Mouse (Mus musculus): ENCODE measurements around the gene Wscd2.

The Wscd2 gene

DNA sequence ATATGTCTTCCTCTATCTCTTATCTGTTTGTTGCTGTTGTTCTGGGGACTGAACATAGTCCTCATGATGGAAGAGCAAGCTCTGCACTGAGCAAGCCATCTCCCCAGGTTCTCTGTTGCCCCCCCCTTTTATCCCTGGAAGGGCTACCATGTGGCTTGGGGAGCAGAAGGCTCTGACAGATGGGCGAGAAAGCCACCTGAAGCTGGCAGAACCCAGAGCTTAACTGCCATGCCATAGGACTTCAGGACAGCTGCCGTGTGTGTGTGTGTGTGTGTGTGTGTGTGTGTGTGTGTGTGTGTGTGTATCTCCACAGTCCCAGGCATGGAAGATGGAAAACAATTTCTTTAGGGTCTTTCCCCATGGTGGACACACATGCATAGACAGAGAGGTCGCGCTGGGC is 128.6 kb downstream of the Wscd2 start:
- DNase-seq (ENCODE audit: low spot score): no peak

- DNase-seq (ENCODE audit: low spot score): no peak
Observed at GRCm38 (mm10) chr5:113619151-113619550, 129.0 kb downstream of the Wscd2 start.

GRCm38 (mm10) chr5:113620130-113620716 is 130.1 kb downstream of the Wscd2 start:
- no peak for DNase-seq (ENCODE audit: low spot score)

DNA sequence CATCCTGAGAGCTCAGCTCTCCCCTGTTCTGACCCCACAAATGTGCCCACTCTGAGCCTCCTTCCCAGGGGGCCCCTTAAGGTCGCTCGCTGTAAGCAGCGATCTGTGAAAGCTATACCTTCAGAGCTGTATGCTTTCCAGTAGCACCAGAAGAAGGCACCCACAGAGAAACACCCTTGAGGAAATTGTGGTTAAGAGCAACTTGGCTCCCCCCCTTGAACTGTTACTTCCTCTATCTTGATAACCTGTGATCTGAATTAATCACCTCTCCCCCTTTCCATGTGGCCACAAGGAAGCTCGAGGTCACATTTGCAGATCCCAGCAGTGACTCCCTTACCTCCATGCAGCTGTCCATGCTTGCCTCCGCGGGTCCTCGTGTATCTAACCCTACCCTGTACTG is 130.9 kb downstream of the Wscd2 start:
- no peak for DNase-seq (ENCODE audit: low spot score)

DNA sequence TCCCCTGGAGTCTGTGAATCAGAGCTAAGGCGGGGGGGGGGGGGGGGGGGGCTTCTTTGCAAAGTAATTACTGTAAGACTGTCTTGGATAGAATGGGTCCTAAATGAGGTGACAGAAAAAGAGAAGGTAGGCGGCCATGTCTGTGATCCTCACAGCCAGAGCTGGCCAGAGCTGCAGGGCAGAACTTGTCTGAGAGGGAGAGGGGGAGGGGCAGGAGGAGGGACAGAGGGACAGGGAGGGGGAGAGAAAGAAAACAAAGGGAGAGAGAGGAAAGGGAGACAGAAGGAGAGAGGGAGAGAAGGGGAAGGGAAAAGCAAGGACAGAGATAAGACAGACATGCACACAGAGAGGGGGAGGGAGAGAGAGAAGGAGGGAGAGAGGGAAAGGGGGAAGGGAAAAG is 132.9 kb downstream of the Wscd2 start:
- no peak for DNase-seq (ENCODE audit: low spot score)

DNA sequence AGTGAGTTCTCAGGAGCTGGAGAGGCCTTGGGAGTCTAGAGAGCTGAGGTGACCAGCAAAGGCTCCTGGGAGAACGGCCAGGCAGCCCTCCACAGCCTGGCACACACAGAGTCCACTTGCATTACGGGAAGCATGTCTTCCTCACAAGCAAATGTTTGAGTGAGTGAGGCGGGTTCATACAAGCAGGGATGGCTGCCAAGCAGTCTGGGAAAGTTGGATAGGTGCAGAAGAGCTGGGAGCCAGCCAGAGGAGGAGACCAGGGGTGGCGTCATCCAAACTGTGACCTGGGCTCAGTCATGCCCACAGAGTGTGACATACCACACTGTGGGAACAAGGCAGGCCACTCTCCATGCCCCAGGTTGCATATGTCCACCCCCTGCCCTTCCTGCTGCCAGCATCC is 134.9 kb downstream of the Wscd2 start:
- DNase-seq (ENCODE audit: low spot score): no peak

- DNase-seq (ENCODE audit: low spot score): no peak
Observed at GRCm38 (mm10) chr5:113626352-113626751, 136.2 kb downstream of the Wscd2 start.

GRCm38 (mm10) chr5:113626991-113627390 is 136.9 kb downstream of the Wscd2 start:
- no peak for DNase-seq (ENCODE audit: low spot score)

- no peak for DNase-seq (ENCODE audit: low spot score)
Observed at GRCm38 (mm10) chr5:113627820-113628437, 137.8 kb downstream of the Wscd2 start.

DNA sequence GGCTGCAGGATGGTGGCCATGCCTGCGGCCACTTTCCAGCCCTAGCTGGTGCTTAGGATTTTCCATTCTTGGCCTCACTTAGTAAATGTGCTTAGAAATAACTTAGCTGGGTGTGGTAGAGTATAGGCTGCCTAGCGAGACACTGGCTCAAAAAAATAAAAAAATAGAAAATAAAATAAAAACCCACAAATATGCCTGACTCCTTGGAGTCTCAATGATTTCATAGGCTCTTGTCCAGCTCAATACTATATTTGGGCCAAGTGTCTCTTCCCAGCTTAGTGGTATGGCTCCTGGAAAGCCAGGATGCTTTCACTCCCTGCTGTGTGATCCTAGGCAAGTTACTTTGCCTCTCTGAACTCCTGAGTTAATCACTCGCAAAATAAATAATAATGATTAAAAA is 139.1 kb downstream of the Wscd2 start:
- no peak for DNase-seq (ENCODE audit: low spot score)

- DNase-seq (ENCODE audit: low spot score): no peak
Observed at GRCm38 (mm10) chr5:113630116-113630515, 140.0 kb downstream of the Wscd2 start.

DNA sequence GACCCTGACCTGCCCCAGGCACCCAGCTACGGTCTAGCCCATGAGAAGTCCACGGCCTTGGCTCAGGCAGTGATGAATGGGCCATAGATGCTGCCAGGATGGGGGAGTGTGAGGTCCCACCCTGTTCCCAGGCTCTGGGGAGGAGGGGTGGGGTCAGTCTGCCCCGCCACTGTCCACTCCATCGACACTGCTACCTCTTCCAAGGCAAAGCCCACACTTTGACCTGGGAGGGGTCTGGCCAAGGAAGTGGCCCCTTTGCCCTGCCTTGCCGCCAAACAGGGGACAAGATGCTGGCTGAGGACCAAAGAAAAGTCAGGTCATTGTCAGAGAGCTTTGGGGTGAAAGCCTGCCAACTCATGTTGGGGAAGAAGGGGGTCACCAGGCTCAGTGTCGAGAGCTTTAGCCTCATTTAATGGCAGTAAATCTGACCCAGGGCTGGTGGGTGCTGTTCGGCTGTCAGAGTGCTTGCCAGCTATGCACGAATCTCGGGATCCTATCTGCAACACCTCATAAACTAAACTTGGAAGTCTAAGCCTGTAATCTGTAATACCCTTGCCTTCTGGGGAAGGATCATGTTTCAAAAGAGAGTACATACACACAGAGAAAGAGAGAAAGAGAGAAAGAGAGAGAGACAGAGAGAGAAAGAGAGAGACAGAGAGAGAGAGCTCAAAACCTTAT is 143.0 kb downstream of the Wscd2 start:
- no peak for DNase-seq (ENCODE audit: low spot score)

DNA sequence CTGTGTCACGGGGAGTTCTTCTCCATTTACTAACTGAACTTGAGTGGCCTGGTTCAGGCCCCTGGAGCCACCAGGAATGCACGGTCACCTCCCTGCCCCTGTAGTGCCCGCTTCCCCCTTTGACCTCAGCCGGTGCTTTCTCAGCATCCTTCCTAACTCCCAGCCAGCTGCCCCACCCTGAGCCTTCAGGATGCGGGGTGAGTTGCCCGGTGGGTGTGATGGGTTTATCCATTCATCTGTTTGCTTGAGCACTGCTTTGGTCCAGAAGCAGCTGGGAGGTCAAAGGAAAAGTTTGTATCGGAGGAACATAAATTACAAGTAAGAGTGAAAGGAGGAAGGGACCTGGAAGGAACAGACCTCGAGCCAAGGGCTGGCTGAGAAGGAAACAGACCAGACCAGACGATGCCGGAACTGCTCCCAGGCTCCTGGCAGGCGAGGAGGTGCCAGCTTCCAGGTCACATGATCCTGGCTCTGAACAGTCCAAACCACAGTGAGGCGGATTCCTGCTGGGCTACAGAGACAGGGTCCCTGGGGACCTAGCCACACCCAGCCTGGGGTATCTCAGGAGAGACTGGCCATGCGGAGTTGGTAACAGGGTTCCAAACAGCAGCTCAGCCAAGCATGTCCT is 144.0 kb downstream of the Wscd2 start:
- DNase-seq (ENCODE audit: low spot score): no peak

DNA sequence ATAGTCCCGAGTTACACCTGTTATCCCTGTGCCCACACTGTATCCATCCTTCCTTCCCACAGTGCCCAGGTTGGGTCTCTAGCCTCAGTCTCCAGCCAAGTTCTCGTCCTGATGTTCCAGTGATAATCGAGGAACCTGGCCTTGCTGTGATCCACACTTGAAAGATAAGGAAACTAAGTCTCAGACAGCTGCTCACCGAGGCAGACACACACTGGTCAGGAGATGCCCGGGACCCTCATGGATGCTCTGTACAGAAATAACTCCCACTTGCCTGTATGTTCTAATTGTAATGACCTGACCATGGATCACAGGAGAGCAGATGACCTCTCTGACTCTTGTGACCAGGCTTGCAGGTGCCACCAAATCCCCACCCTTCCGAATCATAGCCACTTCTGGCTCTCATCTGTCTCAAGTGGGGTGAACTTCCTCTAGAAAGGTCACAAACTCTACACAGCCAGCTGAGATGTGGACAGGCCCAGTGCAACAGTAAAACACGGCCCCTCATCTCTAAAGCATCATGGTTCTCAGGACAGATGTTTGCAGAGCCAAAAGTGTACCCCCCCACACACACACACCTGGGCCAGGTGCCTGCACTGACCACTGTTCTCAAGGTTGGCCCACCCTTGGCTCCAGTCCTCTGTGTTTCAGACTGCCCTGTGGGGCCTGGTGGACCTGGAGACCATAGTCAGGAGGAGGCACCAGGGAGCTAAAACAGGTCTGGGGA is 144.9 kb downstream of the Wscd2 start:
- no peak for DNase-seq (ENCODE audit: low spot score)

DNA sequence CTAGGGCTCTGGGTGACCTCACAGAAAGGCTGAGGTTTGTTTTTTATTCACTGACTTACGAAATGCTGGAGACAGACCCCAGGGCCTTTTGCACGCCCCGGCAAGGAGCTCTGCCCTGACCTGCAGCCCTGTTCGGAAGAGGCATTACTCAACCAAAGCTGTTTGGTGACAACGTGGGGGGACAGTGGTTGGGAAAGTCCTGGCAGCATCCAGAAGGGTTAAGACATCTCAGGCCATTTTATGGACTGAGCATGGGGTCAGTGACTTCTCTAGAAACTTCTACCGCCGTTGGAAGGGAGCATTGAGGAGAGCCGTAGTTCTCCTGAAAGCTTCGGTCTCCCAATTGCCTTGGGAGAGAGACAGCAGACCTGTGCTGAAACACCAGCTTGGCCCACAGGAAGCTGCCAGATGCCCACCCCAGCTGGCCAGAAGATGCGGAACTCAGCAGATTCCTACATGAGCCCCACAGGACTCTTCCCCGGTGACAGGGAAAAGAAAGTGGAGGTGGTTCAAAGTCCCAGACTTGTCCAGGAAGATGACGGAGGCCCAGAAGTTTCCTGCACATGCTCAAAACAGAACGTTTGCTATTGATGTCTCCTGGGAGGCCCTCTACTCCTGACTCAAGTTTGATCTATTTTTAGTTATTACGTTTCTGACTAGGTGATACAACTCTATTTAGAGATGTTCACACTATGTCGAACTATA is 145.9 kb downstream of the Wscd2 start:
- DNase-seq (ENCODE audit: low spot score): no peak

DNA sequence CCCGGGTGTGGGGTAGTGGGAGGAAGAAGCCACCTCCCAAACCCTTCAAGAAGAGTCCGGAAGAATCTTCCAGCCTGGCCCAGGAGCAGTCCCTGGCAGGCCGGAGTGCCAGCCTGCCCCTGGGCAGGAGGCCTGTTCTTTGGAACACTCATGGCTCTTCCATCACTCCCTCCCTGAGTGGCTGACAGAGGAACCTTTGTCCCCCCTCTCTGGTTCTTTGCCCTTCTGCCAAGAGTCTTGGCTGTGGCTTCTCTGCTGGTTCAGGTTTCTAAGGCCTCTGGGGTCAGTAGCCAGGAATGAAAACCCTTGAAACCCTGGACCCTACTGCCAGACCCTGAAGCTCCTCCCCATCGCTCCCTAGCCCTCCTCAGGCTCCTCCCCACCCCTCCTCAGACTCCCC is 147.5 kb downstream of the Wscd2 start:
- no peak for DNase-seq (ENCODE audit: low spot score)

DNA sequence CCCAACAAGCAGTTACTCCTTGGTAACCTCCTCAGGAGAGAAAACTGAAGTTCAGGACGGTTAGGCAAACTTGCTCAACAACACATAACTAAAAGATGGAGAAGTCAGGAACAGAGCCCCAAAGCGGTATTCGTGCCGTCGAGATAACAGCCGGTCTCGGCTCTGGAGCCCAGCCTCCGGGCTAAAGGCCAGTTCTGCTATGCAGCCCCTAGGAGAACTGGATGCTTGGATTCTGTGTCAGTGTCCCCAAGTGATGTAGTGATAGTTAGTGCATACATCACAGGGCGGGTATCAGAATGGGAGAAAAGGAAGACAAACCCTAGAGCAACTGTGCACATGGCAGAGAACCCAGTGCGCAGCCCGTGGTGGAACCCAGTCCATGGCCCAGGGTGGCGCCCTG is 147.9 kb downstream of the Wscd2 start:
- no peak for DNase-seq (ENCODE audit: low spot score)

- DNase-seq (ENCODE audit: low spot score): no peak
Observed at GRCm38 (mm10) chr5:113639126-113639525, 149.0 kb downstream of the Wscd2 start.
